Comparison of ENCODE assay signal across 8 mouse cellular contexts in the genomic region with DNA sequence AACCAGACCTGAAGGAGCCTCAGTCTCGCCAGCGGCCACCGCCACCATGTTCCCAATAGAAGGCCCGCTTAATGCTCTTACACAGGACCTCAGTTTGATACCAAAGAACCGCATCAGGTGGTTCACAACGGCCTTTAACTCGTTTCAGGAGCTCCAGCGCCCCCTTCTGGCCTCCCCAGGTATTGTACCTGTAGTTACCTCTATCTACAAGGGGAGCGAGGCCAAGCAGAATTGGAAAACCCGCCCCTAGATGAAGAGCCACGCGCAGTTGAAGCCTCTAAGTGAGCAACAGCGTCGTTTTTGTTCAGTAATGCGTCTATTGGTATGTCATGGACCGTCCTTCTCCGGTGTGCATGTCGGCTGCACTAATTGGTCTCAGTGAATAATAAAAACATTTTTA. TPM values are rescaled to one million over a fixed set of nuclear protein-coding genes. Genes with fewer than 3 reads are reported as not detected.
DNase-seq lines count a peak whose midpoint lies in the region; ATAC-seq and TF ChIP-seq lines count a peak whose summit lies in the region.

No protein-coding gene starts in this region.

- H3K9me3 ChIP-seq in liver, embryonic 12.5 days (replicated peaks), result no peaks in the 10 kb centered on the region
- H3K9me3 ChIP-seq in liver, embryonic 11.5 days (ENCODE audit: control insufficient read depth, low read length), result no peaks in the 10 kb centered on the region

- no peak overlapping the region for H3K4me3 ChIP-seq in liver, embryonic 12.5 days
- H3K4me3 ChIP-seq in embryonic fibroblast, embryonic 13.5 days (ENCODE audit: insufficient read depth, low read length), result no peak overlapping the region
- no peak overlapping the region for H3K4me3 ChIP-seq in liver, embryonic 11.5 days (ENCODE audit: low read depth, low read length)

- DNase-seq in liver, result peak; percentile 83
- peak; percentile 68 for DNase-seq in adrenal gland, postnatal 25 days
- DNase-seq in liver, embryonic 11.5 days (ENCODE audit: low spot score), result peak; percentile 66
- peak; percentile 70 for DNase-seq in retina, postnatal 1 day
- DNase-seq in urinary bladder, postnatal 14 days (ENCODE audit: low spot score), result peak; percentile 78

- ATAC-seq in liver, embryonic 12.5 days, result no peak
- peak; percentile 53 to 64; a peak in 1 of 4 replicates for ATAC-seq in hematopoietic stem cell, adult 5-6 weeks (replicated peaks in 1 of 2; ENCODE audit: insufficient read depth in 1 of 2, low FRiP score in 2 of 2, low TSS enrichment in 1 of 2, low read depth in 1 of 2, poor library complexity in 2 of 2, severe bottlenecking in 2 of 2)
- peak; percentile 18; the same call in 1 of the 2 replicates for ATAC-seq in liver, embryonic 11.5 days (replicated peaks; ENCODE audit: low FRiP score)

- 12% methylated on average over 18 of the region's 18 CpGs for WGBS in liver, embryonic 12.5 days (ENCODE audit: insufficient replicate concordance)
- WGBS in liver, embryonic 11.5 days, result 14% methylated on average over 18 of the region's 18 CpGs

- H3K4me2 ChIP-seq in liver, embryonic 12.5 days, result no peak overlapping the region
- no peak overlapping the region for H3K4me2 ChIP-seq in liver, embryonic 11.5 days

- no peaks in the 10 kb centered on the region for H3K36me3 ChIP-seq in liver, embryonic 12.5 days
- H3K36me3 ChIP-seq in liver, embryonic 11.5 days (ENCODE audit: control insufficient read depth, insufficient read depth, low read length), result no peaks in the 10 kb centered on the region

- peak; percentile 24; the same call in 1 of the 2 replicates for TF ChIP-seq CTCF in embryonic fibroblast, embryonic 13.5 days (IDR thresholded peaks at IDR 0.05; ENCODE audit: borderline replicate concordance, insufficient read depth, low read length)

- peaks cover 20% of the 10 kb centered on the region; the same call in 1 of the 2 replicates for H3K27me3 ChIP-seq in liver, embryonic 12.5 days (replicated peaks)
- H3K27me3 ChIP-seq in liver, embryonic 11.5 days (replicated peaks; ENCODE audit: control insufficient read depth, insufficient read depth, low read length), result no peaks in the 10 kb centered on the region

- no peak overlapping the region for H3K27ac ChIP-seq in liver, embryonic 12.5 days
- H3K27ac ChIP-seq in embryonic fibroblast, embryonic 13.5 days (ENCODE audit: insufficient read depth, low read length), result no peak overlapping the region
- H3K27ac ChIP-seq in liver, embryonic 11.5 days (ENCODE audit: low read depth, low read length), result no peak overlapping the region

- H3K4me1 ChIP-seq in liver, embryonic 12.5 days, result no peaks in the 10 kb centered on the region
- H3K4me1 ChIP-seq in embryonic fibroblast, embryonic 13.5 days (ENCODE audit: control insufficient read depth, insufficient read depth, low read length), result 0 out of 2 replicates have a peak, but pooled peaks cover 6% of the 10 kb centered on the region
- H3K4me1 ChIP-seq in liver, embryonic 11.5 days (replicated peaks; ENCODE audit: control insufficient read depth, insufficient read depth, low read length), result no peaks in the 10 kb centered on the region

- H3K9ac ChIP-seq in liver, embryonic 12.5 days, result no peak overlapping the region
- H3K9ac ChIP-seq in liver, embryonic 11.5 days (ENCODE audit: low read depth, low read length), result no peak overlapping the region

- TF ChIP-seq POLR2A in embryonic fibroblast, embryonic 13.5 days (IDR thresholded peaks at IDR 0.05; ENCODE audit: low read depth, low read length), result no peak

RNA-seq across cellular contexts. Expression of a gene that starts 12.3 kb away (rescaled TPM):
- not detected in 2 replicates for polyA plus RNA-seq in liver, embryonic 12.5 days (2016; fragmentation: Nextera tagmentation; extraction: Ambion mirVana)
- total RNA-seq in adrenal gland, postnatal 25 days (2021), result not detected in 2 replicates
- polyA plus RNA-seq in embryonic fibroblast, embryonic 13.5 days (2011; ENCODE audit: insufficient read length, low read depth, missing spikeins), result not detected in 2 replicates
- not detected in 2 replicates for total RNA-seq in hematopoietic stem cell, adult 5-6 weeks (2017)
- not detected in 2 replicates for polyA plus RNA-seq in liver, embryonic 11.5 days (2014; fragmentation: Nextera tagmentation; extraction: Ambion mirVana)

RNA-seq across cellular contexts. Expression of a gene that starts 22.0 kb away (rescaled TPM):
- not detected in 2 replicates for polyA plus RNA-seq in liver, embryonic 12.5 days (2016; fragmentation: Nextera tagmentation; extraction: Ambion mirVana)
- not detected in 2 replicates for total RNA-seq in adrenal gland, postnatal 25 days (2021)
- not detected in 2 replicates for polyA plus RNA-seq in embryonic fibroblast, embryonic 13.5 days (2011; ENCODE audit: insufficient read length, low read depth, missing spikeins)
- not detected in 2 replicates for total RNA-seq in hematopoietic stem cell, adult 5-6 weeks (2017)
- polyA plus RNA-seq in liver, embryonic 11.5 days (2014; fragmentation: Nextera tagmentation; extraction: Ambion mirVana), result not detected in 2 replicates

RNA-seq across cellular contexts. Expression of a gene that starts 29.6 kb away (rescaled TPM):
- 78.4 and 78.5 TPM in 2 replicates for polyA plus RNA-seq in liver, embryonic 12.5 days (2016; fragmentation: Nextera tagmentation; extraction: Ambion mirVana)
- total RNA-seq in adrenal gland, postnatal 25 days (2021), result 91.3 and 107 TPM in 2 replicates
- 91.2 and 117 TPM in 2 replicates for polyA plus RNA-seq in embryonic fibroblast, embryonic 13.5 days (2011; ENCODE audit: insufficient read length, low read depth, missing spikeins)
- 55.2 and 57.8 TPM in 2 replicates for total RNA-seq in hematopoietic stem cell, adult 5-6 weeks (2017)
- polyA plus RNA-seq in liver, embryonic 11.5 days (2014; fragmentation: Nextera tagmentation; extraction: Ambion mirVana), result 92.6 and 94.2 TPM in 2 replicates

RNA-seq across cellular contexts. Expression of a gene that starts 34.8 kb away (rescaled TPM):
- polyA plus RNA-seq in liver, embryonic 12.5 days (2016; fragmentation: Nextera tagmentation; extraction: Ambion mirVana), result not detected in 2 replicates
- total RNA-seq in adrenal gland, postnatal 25 days (2021), result not detected in 2 replicates
- not detected in 2 replicates for polyA plus RNA-seq in embryonic fibroblast, embryonic 13.5 days (2011; ENCODE audit: insufficient read length, low read depth, missing spikeins)
- total RNA-seq in hematopoietic stem cell, adult 5-6 weeks (2017), result not detected in 2 replicates
- polyA plus RNA-seq in liver, embryonic 11.5 days (2014; fragmentation: Nextera tagmentation; extraction: Ambion mirVana), result not detected in 2 replicates

RNA-seq across cellular contexts. Expression of a gene that starts 52.1 kb away (rescaled TPM):
- polyA plus RNA-seq in liver, embryonic 12.5 days (2016; fragmentation: Nextera tagmentation; extraction: Ambion mirVana), result not detected in 2 replicates
- not detected in 2 replicates for total RNA-seq in adrenal gland, postnatal 25 days (2021)
- polyA plus RNA-seq in embryonic fibroblast, embryonic 13.5 days (2011; ENCODE audit: insufficient read length, low read depth, missing spikeins), result not detected in 2 replicates
- total RNA-seq in hematopoietic stem cell, adult 5-6 weeks (2017), result not detected in 2 replicates
- polyA plus RNA-seq in liver, embryonic 11.5 days (2014; fragmentation: Nextera tagmentation; extraction: Ambion mirVana), result not detected in 2 replicates
